24 mouse cellular contexts compared by ENCODE assay signal in genomic region chr4:4828131-4828530, GRCm38 (mm10).
"Had no signal": no experiment of that assay in that cellular context is flagged by ENCODE, and none has a peak within 500 bp of the region (broad histone marks: within the 10 kb centered on the region; RNA-seq: fewer than 3 reads in every experiment).

No protein-coding gene starts in this region.

- H3K4me1 ChIP-seq: heart, embryonic 13.5 days; heart, embryonic 15.5 days; hindbrain, embryonic 13.5 days; hindbrain, embryonic 15.5 days; limb, embryonic 13.5 days; limb, embryonic 15.5 days; liver, embryonic 12.5 days had no signal

- DNase-seq: forebrain, postnatal 0 days; gastrocnemius, postnatal 14 days; gastrocnemius, postnatal 36 days; heart, adult 11 months; heart, adult 2 months; heart, postnatal 14 days; heart, postnatal 36 days; kidney, adult 11 months; kidney, adult 2 months; kidney, postnatal 10 days; kidney, postnatal 25 days; layer of hippocampus, adult 9-11 months; layer of hippocampus, postnatal 36 days; left cerebral cortex, postnatal 4 days had no signal

- ATAC-seq: forebrain, postnatal 0 days; hindbrain, postnatal 0 days; intestine, embryonic 16.5 days; liver, embryonic 12.5 days had no signal

- H3K4me2 ChIP-seq: heart, embryonic 11.5 days; heart, embryonic 13.5 days; heart, embryonic 15.5 days; hindbrain, embryonic 13.5 days; hindbrain, embryonic 15.5 days; limb, embryonic 13.5 days; limb, embryonic 15.5 days; liver, embryonic 12.5 days had no signal

- H3K9ac ChIP-seq: forebrain, postnatal 0 days; heart, embryonic 13.5 days; heart, embryonic 15.5 days; hindbrain, embryonic 13.5 days; hindbrain, embryonic 15.5 days; limb, embryonic 13.5 days; limb, embryonic 15.5 days; liver, embryonic 12.5 days had no signal

- H3K27me3 ChIP-seq: heart, embryonic 13.5 days; heart, embryonic 15.5 days; hindbrain, embryonic 13.5 days; hindbrain, embryonic 15.5 days; limb, embryonic 13.5 days; limb, embryonic 15.5 days; liver, embryonic 12.5 days had no signal

- H3K36me3 ChIP-seq: heart, embryonic 13.5 days; heart, embryonic 15.5 days; hindbrain, embryonic 13.5 days; hindbrain, embryonic 15.5 days; limb, embryonic 13.5 days; limb, embryonic 15.5 days; liver, embryonic 12.5 days had no signal

- H3K9me3 ChIP-seq: heart, embryonic 13.5 days; heart, embryonic 15.5 days; hindbrain, embryonic 13.5 days; hindbrain, embryonic 15.5 days; limb, embryonic 13.5 days; limb, embryonic 15.5 days; liver, embryonic 12.5 days had no signal

- H3K27ac ChIP-seq: heart, adult 2 months; heart, embryonic 13.5 days; heart, embryonic 15.5 days; hindbrain, embryonic 13.5 days; hindbrain, embryonic 15.5 days; hindbrain, postnatal 0 days; limb, embryonic 13.5 days; limb, embryonic 15.5 days; liver, embryonic 12.5 days had no signal

- H3K4me3 ChIP-seq: heart, adult 2 months; heart, embryonic 13.5 days; heart, embryonic 15.5 days; hindbrain, embryonic 13.5 days; hindbrain, embryonic 15.5 days; limb, embryonic 13.5 days; limb, embryonic 15.5 days; liver, embryonic 12.5 days had no signal
